Mouse (Mus musculus): ENCODE results near the gene Gm21698. TPM values are rescaled to one million over a fixed set of nuclear protein-coding genes. Genes with fewer than 3 reads are reported as not detected.

Gm21698 gene
- not detected for total RNA-seq (2023)

GRCm38 (mm10) chr5:25988550-25988949 is at the start of gene Gm21698:
Gene Gm21698 (minus strand): TSS chr5:25988650.

DNA sequence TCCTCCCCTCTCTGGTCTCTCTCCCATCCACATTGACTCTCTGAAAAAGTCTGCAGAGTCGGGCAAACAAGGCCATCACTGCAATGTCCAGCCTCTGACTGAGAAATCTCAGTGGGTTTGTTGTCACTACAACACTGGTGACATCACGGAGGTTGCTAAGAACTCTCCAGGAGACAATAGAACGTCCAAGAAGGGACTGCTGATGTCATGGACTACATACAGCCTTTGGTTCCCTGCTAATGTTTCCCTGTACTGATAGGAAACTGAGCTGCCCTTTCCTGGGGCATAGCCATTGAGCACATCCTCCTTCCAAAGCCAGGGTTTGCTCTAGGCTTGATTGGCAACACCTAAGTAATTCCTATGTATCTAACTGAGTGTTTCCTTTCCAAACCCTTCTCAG is 34.4 kb upstream of the Gm21698 start, which contains the start of gene Gm5862:
TSS of gene Gm5862 (minus strand) at position 101 of the 400 bp plus-strand sequence.

GRCm38 (mm10) chr5:26004698-26005097 is 16.2 kb upstream of the Gm21698 start, which contains the start of gene Gm1979:
Gene Gm1979 (minus strand): TSS chr5:26004798.

GRCm38 (mm10) chr5:25972563-25972962 is 15.9 kb downstream of the Gm21698 start, which contains the start of gene Gm21680:
Gene Gm21680 (minus strand): TSS chr5:25972663.

GRCm38 (mm10) chr5:25954317-25954716 is 34.1 kb downstream of the Gm21698 start, which contains the start of gene Gm21671:
Gene Gm21671 (minus strand): TSS chr5:25954417.

GRCm38 (mm10) chr5:25942281-25942680 is 46.2 kb downstream of the Gm21698 start, which contains the start of gene Gm21663:
Gene Gm21663 (minus strand): TSS chr5:25942381.

Other genes starting within 250 kb of the Gm21698 start
- under 1 TPM; 0.70 to 0.79 TPM for gene Actr3b, start 228.7 kb downstream of the Gm21698 start, total RNA-seq (2023)
- gene Gm21663, start 46.3 kb downstream of the Gm21698 start, total RNA-seq (2023) = not detected
- gene Gm21671, start 34.2 kb downstream of the Gm21698 start, total RNA-seq (2023) = not detected
- gene Gm21680, start 16.0 kb downstream of the Gm21698 start, total RNA-seq (2023) = not detected
- gene Gm1979, start 16.1 kb upstream of the Gm21698 start, total RNA-seq (2023) = not detected
- gene Gm5862, start 34.3 kb upstream of the Gm21698 start, total RNA-seq (2023) = not detected
- gene Speer4a, start 50.9 kb upstream of the Gm21698 start, total RNA-seq (2023) = not detected
- gene Gm7347, start 69.9 kb upstream of the Gm21698 start, total RNA-seq (2023) = not detected
- not detected for gene Gm10471, start 100.6 kb upstream of the Gm21698 start, total RNA-seq (2023)
- gene 5031410I06Rik, start 116.7 kb upstream of the Gm21698 start, total RNA-seq (2023) = not detected
- gene Gm10220, start 132.8 kb upstream of the Gm21698 start, total RNA-seq (2023) = not detected